Mouse (Mus musculus) liver, postnatal 0 days (tissue): ENCODE measurements around the gene Foxp2.

Experiments
- CTCF ChIP-seq: sonication (generic); IDR thresholded peaks from 2 replicates; pipeline ENCODE4 v1.5.1; 2016; ENCODE audit warnings: antibody characterized with exemption, low read depth
- EP300 ChIP-seq: IDR thresholded peaks from 2 replicates; pipeline ENCODE4 v1.6.1; 2016; ENCODE audit warnings: antibody characterized with exemption, low read depth, mild to moderate bottlenecking

GRCm38 (mm10) chr6:15415099-15415498, 514.0 kb downstream of the Foxp2 start:
- no peak for TF ChIP-seq CTCF
- TF ChIP-seq EP300, result no peak
